Mouse (Mus musculus) neutrophil, adult 65 days (primary cell): ENCODE measurements around the gene Wfdc15a. TPM values are rescaled to one million over a fixed set of nuclear protein-coding genes. Genes with fewer than 3 reads are reported as not detected.

Experiments used
- total RNA-seq: library from RNA; stranded (reverse); gene quantifications from 2 replicates; pipeline ENCODE4 v1.2.4, GENCODE M21; 2023

Wfdc15a gene
- not detected in 2 replicates for total RNA-seq

DNA sequence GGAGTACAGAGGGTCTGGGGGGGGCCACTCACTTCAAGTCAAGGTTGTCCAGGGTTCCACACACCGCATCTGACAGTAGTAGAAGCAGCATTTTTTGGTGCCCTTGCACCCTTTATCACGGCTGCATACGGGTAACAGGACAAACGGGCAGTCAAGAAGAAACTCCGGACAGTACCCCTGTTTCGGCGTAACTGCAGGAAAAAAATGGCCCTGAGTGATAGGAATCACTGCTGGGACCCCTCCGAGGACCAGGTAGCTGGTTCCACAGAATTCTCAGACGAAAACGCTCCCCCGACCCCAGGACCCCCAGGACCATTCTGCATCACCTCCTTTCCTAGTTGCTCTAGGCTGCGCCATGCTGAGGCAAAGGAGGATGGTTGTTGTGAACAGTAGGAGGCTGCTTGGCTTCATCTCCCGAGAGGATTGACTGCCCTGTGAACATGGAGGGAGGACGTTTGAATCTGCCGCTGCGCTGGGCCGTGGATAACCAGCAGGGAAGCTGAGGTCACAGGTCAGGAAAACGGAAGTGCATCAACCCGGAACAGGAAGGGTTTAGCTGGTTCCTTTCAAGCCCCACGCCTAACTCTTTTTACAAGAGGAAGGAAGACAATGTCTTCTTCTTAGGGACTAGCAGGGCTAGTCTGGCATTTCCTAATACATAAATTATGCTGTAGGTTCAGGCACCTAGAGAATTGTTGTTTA is at the start of gene Wfdc15a:
TSS of gene Wfdc15a (minus strand) at position 505 of the 702 bp plus-strand sequence.

GRCm38 (mm10) chr2:164238366-164238765 is 38.4 kb upstream of the Wfdc15a start, which contains the start of gene Svs2:
Gene Svs2 (minus strand): TSS chr2:164238466.

DNA sequence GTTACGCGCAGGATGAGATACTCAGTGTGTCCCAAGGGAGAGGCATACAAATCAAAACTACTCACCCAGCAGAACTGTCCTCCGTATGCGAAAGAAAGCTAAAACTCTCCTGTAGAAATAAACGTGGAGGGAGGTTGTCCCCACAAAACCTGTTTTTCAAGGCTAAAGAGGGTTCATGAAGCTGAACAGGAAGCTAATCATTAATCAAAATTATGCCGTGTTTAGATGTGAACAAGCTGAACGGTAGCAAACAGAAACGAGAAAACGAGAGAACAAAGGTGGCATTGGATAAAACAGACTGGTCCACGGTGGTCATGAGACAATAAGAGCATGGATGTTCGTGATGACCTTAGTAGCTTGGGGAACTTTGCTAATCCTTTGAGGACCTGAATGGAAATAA is 21.6 kb upstream of the Wfdc15a start, which contains the start of gene Wfdc15b:
TSS of gene Wfdc15b (minus strand) at position 139 of the 400 bp plus-strand sequence.

GRCm38 (mm10) chr2:164190576-164190975 is 9.4 kb downstream of the Wfdc15a start, which contains the start of gene Wfdc12:
Gene Wfdc12 (minus strand): TSS chr2:164190608.

DNA sequence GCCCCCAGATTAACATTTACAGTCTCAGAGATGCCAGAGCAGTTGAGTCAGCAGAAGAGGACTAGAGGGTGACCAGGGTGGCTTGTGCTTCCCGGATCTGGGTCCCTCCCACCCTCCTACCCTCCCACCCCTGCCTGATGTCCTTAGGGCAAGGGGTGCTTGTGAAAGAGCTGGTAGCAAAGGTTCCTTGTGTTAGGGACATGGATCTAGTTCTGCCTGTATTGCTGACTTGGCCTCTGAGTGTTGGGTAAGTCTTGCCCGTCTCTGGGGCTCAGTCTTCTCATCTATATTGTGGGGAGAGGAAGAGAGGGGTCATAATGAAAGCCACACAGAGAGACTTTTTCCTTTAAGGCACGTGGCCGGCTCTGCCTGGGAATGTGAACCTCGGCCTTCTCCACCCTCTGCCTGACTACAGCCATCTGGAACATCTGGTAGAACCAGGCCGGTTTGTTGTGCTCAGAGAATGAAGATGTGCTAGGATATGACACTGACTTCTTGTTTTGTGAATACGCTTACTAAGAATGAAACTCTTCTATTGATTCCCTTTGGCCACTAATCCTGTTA is 17.2 kb downstream of the Wfdc15a start, which contains the start of gene Wfdc5:
TSS of gene Wfdc5 (minus strand) at position 51 of the 564 bp plus-strand sequence.

DNA sequence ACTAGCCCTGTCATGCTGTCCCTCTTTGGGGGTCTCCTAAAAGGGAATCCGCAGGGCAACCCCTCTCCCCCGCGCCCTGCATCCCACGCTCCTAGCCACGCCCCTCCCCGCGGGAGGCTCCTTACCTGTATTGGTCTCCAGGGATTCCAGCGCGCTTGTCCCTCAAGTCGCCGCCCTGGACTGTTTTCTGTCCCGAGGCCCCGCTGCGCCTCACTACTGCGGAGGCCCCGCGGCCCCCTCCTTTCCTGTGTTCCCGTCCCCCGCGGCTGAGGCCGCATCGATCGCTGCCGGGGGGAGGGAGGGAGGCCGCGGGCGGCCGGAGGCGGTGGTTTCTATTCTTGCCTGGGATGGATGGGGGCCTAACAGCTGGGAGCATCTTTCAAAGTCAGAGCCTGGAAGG is 29.0 kb downstream of the Wfdc15a start, which contains the start of gene Kcns1:
TSS of gene Kcns1 (minus strand) at position 212 of the 400 bp plus-strand sequence.

Other genes starting within 250 kb of the Wfdc15a start
- gene Ywhab, start 205.2 kb downstream of the Wfdc15a start, total RNA-seq, result 143 and 153 TPM in 2 replicates
- gene Pabpc1l, start 174.7 kb downstream of the Wfdc15a start, total RNA-seq, result 17.3 and 24.3 TPM in 2 replicates
- 146 and 165 TPM in 2 replicates for gene Stk4, start 129.8 kb downstream of the Wfdc15a start, total RNA-seq
- gene Tomm34, start 129.0 kb downstream of the Wfdc15a start, total RNA-seq, result 38.4 and 51.3 TPM in 2 replicates
- not detected in 2 replicates for gene Kcns1, start 29.0 kb downstream of the Wfdc15a start, total RNA-seq
- not detected in 2 replicates for gene Wfdc5, start 17.4 kb downstream of the Wfdc15a start, total RNA-seq
- gene Wfdc12, start 9.5 kb downstream of the Wfdc15a start, total RNA-seq, result not detected in 2 replicates
- gene Wfdc15b, start 21.5 kb upstream of the Wfdc15a start, total RNA-seq, result not detected in 2 replicates
- not detected in 2 replicates for gene Svs2, start 38.3 kb upstream of the Wfdc15a start, total RNA-seq
- gene Svs3b, start 56.5 kb upstream of the Wfdc15a start, total RNA-seq, result not detected in 2 replicates
- gene Svs4, start 78.3 kb upstream of the Wfdc15a start, total RNA-seq, result not detected in 2 replicates
- not detected in 2 replicates for gene Svs3a, start 89.1 kb upstream of the Wfdc15a start, total RNA-seq
- not detected in 2 replicates for gene Svs6, start 116.6 kb upstream of the Wfdc15a start, total RNA-seq
- not detected in 2 replicates for gene Svs5, start 132.6 kb upstream of the Wfdc15a start, total RNA-seq
- 705 and 906 TPM in 2 replicates for gene Slpi, start 189.0 kb upstream of the Wfdc15a start, total RNA-seq
- gene Rbpjl, start 203.0 kb upstream of the Wfdc15a start, total RNA-seq, result not detected in 2 replicates
- not detected in 2 replicates for gene Matn4, start 205.0 kb upstream of the Wfdc15a start, total RNA-seq
- 1.4 and 5.3 TPM in 2 replicates for gene Sdc4, start 243.8 kb upstream of the Wfdc15a start, total RNA-seq